Mouse (Mus musculus) frontal cortex, postnatal 36 days (tissue): ENCODE measurements around the gene Acsm3.
"Not testable (repeated sequence)": the region's sequence is repeated elsewhere in the genome, so short reads cannot be mapped to it uniquely, and the experiment has no call there.

ENCODE experiments used
- DNase-seq, 2 experiments: peaks; one replicate each; pipeline ENCODE4 v3.0.0; 2022; ENCODE audit warnings: low spot score in 2 of 2

The Acsm3 gene

DNA sequence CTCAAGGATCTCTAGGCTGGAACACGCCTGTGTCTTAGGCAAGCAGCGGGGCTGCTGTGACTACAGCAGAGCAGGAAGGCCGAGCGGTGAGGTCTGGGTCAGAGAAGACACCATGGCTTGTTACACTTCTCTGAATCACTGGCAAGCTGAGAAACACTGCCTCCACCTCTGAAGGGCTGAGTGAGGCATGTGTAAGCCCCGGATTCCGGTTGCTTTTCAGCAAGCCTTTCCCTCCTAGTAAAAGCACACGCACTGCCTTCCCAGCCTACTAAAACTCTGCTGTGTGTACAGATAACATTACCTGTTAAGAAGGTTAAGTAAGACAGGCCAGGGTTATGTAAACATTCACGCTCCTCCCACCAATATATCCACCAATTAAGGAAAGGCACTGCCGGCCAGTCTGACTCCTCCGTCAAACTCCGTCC lies at the start of gene Acsm3:
TSS of gene Acsm3 (plus strand) at position 397 of the 425 bp plus-strand sequence.
- no peak for DNase-seq

DNA sequence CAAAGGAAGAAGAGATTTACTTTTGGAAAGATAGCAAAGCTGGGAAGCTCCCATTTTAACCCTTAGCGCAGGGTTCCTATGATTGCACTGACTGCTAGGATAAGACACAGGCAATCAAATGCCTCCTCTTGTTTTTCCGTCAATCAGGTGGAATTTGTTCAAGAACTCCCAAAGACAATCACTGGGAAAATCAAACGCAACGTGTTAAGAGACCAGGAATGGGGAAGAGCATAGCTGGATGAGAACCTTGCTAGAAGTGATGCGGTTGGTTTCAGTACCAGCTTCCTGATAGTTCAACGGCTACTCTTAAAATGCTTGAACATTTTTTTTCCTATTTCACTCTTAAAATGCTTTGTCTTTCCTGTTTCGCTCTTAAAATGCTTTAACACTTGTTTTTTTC lies 46.6 kb upstream of the Acsm3 start:
- no peak for DNase-seq

DNA sequence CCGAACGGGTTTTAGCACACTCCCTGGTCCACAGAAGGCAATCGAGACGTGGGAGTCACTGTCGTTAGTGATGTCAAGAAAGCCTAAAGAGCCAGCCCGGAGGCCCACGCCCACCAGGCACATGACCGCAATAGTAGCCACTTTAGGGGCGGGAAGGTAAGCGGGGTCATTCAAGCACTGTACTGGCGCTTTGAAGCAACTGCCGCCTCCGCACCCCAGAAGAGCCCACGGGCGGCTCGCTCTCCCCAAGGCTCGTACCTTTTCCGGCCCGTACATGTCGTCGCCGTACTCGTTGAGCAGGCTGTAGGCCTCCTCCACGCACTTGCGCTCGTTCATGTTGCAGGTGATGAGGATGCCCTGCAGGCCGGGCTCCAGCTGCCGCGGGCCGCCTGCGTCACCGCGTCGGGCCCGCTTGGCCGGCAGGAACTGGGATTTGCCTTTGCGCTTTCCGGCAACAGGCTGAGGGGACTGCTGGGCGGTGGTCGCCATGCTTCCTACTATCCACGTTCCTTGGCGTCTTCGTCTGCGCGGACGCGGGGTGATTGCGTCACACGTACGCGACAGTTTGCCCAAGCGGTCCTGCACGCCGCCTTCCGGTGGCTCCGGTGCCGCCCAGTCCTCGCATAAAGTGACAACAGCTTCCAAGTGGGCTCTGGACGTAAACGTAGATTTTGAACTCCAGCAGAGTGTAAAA lies 40.3 kb upstream of the Acsm3 start, which contains the start of gene Thumpd1:
TSS of gene Thumpd1 (minus strand) at position 546 of the 694 bp plus-strand sequence.
- DNase-seq: peak; percentile 93 to 97

DNA sequence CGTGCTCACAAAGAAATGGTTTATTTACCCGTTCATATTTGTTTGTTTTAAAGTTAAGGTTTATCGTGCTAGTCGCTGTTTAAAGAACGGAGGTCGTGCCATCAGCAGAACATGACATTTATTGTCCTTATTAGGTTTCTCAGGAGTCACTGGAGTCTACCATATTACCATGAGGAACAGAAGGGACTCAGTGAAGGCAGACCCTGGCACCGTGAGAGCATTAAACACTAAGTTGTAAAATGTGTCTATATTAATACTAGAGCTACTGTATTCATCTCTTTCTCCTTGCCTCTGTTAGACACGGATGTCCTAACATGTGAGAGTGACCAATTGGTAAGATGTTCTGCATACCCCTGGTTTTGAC lies 39.8 kb upstream of the Acsm3 start:
- DNase-seq: peak in 1 of 2 experiments; percentile 15

DNA sequence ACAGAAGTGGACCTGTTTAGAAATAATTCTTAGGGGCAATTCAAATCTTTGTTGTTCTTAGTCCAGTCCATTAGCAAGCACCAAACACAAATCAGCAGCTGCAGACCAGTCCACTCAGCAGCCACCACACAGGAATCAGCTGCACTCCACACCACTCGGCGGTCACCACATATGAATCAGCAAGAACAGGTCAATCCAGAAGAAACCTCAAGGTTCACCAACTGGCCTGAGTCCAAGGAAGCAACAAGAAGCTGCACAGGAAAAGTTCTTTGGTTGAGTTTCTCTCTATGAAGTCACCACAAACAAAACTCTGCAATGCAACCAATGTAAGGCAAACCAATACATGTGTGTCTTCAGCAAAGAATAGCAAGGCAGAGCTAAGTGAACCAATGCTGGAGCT lies 33.1 kb upstream of the Acsm3 start:
- no peak for DNase-seq

DNA sequence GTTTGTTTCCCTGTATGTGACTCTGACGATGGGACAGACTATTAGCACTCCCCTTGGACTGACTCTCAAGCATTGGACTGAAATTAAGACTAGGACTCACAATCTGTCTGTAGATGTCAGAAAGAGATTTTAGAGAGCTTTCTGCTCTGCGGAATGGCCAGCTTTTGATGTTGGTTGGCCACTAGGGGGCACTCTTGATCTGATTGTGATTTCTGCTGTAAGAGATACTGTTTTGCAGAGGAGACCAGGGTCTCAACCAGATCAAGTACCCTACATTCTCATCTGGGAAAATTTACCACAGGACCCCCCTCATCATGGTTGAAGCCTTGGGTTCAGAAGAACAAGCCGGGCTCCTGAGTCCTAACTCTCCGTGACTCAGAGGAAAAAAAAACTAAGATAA lies 29.5 kb upstream of the Acsm3 start:
- DNase-seq: not testable (repeated sequence)

DNA sequence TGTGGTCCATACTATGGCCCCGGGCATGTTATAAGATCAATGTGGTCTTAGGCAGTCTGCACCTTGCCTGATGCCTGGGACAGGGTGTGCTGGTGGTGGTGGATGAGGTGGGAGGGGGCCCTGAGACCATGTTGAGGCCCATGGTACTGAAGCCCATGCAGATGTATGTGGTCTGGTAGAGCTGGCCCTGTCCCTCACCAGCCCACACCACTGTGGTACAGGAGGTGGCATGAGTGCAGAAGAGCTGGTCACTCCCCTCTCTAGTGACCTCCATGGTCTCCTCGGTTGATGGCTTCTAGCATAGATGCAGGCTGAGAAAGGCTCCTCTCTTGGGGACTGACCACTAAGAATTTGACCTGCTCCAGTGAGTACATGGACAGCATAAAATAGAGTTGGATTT lies 21.8 kb upstream of the Acsm3 start:
- no peak for DNase-seq

DNA sequence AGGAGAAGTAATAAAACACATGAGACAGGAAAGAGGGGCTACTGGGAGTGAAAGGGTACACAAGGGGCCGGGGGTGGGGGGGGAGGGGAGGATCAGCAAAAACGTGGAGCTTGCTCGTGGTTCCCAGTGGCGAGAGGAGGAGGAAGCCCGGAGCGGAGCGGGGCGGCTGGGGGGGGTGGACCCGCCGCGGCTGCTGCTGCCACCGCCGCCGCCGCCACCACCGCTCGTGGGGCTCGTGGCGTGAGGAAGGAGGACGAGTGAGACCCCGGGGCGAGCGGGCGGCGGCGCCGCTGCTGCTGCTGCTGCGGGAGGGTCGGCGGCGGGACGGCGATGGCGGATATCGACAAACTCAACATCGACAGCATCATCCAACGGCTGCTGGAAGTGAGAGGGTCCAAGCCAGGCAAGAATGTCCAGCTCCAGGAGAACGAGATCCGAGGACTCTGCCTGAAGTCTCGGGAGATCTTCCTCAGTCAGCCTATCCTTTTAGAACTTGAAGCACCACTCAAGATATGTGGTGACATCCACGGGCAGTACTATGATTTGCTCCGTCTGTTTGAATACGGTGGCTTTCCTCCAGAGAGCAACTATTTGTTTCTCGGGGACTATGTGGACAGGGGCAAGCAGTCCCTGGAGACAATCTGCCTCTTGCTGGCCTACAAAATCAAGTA lies 20.8 kb upstream of the Acsm3 start:
- not testable (repeated sequence) for DNase-seq

DNA sequence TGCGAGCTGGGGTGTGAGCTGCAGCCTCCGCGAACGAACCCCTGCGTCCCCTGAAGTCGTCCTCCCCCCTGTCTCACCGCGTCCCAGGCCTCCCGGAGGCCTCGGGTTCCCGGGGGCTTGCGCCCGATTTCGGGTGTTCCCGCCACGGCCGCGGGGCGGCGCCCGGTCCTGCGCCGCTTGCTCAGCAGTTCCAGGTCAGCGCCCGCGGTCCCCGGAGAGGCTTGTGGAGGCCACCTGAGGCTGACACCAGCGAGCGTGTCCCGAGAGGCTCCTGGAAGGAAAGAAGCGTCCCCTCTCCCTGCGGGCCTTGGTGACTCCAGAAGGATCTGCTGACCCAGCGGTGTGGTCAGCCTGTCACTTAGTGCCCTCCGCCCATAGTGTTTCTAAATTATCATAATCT lies 16.4 kb upstream of the Acsm3 start:
- DNase-seq: no peak

DNA sequence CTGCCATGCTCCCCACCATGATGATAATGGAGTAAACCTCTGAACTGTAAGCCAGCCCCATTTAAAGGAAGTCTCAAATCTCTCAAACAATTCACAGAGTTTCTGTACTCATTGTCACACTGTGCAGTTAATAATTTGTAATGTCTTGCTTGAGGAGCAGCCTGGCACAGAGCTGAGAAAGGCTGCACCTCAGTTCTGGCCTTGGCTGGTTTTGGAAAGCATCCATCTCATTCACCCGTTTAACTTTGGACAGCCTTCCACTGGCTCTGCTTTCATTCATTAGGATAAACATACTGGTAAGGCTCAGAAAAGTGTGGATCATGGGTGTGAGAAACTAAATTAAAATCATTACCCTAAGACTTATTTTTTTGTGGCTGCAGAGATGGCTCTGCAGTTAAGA lies 14.9 kb upstream of the Acsm3 start:
- DNase-seq: no peak

DNA sequence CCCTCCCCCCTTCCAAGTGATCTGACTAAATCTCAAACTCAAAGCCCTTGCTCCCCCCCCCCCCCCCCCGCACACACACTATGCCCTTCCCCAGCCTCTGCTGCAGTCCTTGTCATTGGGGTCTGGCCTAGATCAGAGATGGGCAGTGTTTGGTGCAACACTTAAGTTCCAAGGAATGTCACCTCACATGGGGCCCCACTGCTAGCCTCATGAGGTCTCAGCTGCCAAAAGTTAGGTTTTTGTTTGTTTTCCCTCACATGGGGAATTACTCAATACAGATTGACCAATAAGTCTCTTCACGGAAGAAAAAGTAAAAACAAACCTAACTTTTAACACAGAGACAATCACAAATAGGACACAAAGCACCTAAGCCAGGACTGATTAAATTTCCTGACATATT lies 12.0 kb upstream of the Acsm3 start:
- no peak for DNase-seq

DNA sequence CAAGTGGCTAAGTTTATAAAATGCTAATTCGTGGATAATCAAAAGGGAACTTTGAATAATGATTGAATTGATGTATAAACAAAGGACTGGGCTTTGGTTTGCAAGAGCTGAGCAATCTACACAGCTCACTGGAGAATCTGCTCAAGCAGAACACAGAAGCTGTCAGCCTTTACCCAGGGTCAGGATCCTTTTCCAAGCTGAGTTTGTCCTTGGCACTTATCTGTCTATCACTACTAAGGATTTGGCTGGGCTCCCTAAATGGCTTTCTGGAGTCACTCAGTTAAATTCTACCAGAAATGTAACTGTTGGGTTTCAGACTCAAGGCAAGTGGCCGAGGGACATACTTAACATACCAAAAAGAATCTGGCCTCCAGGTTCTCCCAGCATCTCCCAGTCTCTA lies 10.8 kb upstream of the Acsm3 start:
- no peak for DNase-seq

DNA sequence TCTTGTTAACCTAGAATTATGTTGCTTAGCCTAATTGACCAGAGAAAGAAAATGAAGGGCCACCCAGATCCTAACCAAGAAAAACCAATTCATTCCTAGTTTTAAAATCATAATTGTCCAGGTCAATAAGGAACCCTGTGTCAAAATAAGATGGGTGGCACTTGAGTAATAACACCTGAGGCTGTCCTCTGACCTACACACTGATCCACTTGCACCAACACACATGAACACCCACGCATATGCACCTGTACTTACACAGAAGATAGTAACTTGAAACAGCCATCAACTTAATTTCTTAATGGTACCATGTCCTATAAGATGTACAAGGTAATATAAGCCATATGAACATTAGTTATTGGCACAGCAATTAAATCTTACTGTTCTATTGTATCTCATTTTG lies 7.0 kb upstream of the Acsm3 start:
- no peak for DNase-seq

DNA sequence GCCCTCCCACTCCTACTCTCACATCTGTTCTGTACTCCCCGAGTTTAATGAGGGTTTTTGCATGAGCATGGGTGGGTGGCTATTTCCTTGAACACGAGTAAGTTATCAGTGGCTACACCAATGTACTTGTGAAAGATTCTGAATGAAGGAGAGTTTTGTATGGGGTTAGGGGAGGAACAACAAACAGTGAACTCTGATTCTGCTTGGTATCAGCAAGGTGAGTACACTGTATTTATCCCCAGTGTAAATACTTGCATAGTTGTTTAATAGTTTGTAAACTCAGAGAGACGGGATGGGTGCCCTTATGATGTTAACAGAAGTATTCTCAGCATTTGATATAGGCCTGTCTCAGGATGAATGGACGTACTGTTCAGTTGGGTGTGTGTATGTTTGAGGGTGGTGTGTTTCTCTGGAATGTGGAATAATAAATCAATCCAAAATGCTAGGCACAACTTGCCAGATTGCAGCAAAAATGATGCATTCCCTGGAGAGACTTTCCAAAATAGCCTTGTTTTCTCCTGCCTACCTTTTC lies 1.5 kb downstream of the Acsm3 start:
- DNase-seq: no peak

DNA sequence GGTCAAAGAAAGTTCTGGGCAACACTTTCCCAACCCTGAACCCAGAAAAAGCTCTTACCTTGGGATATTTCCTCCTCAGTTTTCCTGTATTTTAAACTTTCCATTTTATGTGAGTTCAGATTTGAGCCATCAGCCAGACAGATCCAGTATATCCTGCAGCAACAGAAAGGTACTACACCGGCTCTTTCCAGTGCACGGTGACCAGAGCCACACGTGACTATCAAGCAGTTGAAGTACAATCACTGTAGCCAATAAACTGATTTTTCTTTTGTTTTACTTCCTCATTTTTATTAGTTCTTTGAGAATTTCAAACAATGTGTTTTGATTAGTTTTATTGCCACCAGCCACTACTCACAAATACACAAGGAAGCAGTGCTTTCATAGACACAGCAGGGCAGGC lies 3.7 kb downstream of the Acsm3 start:
- DNase-seq: no peak

DNA sequence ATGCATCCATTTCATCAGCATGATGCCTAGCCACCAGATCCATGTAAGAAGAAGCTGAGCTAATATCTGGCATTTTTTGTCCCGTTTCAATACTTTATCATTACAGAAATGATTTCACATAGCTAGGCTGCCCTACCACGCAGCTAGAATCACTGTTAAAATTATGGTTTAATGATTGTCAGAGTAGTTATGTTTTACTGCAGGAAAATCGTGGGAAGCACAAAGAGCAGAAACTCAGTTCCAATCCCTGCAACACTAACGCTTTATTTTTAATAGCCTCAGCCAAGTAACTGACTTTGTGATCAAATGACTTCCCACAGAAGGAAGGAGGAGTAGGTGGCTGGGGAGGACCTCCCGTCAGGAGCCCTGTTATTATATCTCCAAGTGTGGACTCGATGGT lies 6.3 kb downstream of the Acsm3 start:
- DNase-seq: no peak

DNA sequence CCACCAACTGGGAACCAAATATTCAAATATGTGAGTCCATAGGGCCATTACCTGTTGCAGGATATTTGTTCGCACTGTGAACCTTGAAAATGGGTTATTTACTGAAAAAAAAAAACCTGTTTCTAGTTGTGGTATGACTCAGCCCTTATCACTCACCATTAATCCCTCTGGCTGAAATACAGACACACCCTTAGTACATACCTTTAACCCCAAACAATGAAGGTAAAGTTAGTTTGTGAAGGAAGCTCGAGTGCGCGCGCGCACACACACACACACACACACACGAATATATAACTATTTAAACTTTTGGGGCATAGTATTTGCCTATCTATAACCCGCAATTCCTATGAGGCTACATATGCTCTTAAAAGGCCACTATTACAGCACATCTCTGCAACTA lies 9.2 kb downstream of the Acsm3 start:
- DNase-seq: no peak

DNA sequence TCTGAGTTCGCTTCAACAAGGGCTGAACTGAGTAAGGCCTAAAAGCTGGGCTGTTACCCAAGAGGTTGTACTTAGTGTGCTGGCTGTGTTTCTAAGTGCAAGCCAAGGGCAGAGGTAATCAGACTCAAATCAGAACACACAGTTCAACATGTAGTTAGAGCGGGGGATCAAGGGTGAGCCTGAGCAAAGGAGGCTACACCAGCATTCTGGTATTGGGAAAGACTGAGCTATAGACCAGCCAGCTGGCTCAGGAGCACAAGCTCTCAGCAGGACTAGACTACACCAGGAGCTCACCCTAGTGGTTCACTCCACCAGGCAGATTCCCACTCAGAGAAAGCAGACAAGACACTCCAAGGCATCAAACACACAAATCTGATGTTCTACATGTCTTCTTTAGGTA lies 22.7 kb downstream of the Acsm3 start:
- no peak for DNase-seq

DNA sequence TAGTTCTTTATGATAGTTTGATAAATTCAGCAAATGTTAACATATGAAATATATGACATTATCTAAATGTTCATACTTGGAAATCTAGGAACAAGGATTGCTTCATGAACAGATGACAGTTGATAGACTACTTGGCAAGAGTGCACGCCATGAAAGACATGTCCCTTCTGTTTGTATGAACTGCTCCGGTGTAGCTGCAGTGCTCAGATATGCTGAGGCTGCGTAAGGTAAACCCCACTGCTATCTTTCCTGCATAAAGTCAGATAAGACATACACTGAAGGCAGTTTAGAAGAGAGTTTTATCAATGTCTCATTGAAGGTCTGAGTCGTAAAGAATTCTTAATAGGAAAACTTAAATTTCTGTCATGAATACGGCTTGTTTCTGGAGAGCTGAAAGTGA lies 24.2 kb downstream of the Acsm3 start:
- DNase-seq: no peak

DNA sequence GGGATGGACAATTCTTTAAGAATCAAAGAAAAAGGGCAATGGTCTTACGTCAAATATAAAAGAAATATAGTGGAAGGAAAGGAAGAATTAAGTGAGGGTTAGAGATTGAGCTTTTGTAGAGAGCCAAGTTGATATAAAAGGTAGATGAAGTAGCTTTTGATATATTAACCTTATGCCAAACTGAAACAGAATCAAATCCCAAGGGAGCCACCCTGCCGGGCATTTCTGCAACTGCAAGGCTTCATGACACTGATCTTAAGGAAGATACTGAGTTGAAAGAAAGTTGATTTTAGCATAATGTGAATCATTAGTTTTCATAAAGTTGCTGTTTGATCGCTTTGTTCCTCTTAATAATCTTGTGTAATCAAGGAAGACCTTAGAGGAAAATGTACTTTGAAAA lies 28.3 kb downstream of the Acsm3 start:
- no peak for DNase-seq

DNA sequence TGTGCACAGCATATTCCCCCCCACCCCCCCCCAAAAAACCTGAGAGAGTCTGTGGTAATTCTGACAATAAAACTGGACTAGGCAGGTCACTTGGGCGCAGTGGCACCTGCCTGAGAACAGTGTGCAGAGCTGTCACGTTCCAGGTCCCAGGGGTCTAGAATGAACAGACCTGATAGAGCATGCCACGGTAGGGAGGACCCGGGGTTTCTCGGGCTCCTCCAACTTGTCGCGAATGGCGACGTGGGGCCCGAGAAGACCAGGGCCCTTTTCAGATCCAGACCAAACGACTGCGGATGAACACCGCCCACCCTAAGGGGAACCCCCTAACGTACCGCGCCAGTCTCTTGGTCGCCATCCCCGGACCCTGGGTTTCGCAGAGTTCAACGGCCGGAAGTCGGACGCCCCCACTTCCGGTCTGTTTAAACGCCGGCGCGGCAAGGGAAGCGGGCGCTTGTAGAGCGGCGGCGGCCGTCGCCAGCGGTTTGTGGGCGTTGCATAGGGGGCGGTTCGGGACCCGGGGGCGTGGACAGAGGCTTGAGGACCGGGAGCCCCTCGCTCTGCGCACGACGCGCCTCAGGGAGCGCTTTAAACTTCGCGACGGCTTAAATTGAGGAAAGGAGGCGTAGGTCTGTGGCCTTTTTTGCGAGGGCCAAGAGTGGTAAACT lies 33.0 kb downstream of the Acsm3 start, which contains the start of the genes Rexo5 and Eri2:
TSS of gene Rexo5 (plus strand) at position 421 of the 665 bp plus-strand sequence.
TSS of gene Eri2 (minus strand) at position 473 of the 665 bp plus-strand sequence.
- peak; percentile 73 to 75 for DNase-seq

DNA sequence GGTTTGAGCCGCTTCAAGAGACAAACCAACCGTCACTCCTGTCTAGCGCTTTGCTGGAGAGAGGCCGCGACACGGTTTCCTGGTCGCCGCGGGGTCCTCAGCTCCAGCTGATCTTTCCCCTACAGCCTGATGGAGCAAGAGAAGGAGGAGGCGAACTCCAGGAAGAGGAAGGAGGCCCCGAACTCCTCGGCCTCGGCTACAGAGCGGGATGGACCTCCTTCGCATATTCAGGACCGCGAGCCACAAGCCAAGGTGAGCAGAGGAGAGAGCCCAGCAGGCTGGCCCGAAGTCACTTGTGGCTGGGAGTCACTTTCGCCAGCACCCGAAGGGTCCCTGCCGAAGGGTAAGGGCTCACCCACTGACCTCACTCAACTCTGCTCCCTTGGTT lies 33.5 kb downstream of the Acsm3 start:
- DNase-seq: no peak

DNA sequence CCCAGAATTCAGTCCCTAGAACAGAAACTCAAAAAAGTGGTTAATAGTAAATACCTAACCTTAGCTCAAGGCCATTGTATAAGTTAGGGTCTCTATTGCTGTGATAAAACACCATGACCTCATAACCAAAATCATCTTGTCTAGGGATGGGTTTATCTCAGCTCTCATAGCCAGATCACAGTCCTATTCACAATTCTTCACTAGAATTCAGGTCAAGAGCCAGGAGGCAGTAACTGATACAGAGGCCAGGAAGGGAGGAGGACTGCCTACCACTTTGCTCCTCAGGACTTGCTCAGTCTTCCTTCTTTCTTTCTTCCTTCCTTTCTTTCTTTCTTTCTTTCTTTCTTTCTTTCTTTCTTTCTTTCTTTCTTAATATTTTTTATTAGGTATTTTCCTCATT lies 34.6 kb downstream of the Acsm3 start:
- no peak for DNase-seq
